Mouse (Mus musculus) layer of hippocampus, postnatal 14 days (tissue): ENCODE measurements around the gene Plk1. TPM values are rescaled to one million over a fixed set of nuclear protein-coding genes. Genes with fewer than 3 reads are reported as not detected.

ENCODE experiments used
- DNase-seq, 2 experiments: peaks; one replicate each; pipeline ENCODE4 v3.0.0; 2021 to 2022; ENCODE audit warnings: low spot score in 2 of 2, mixed read lengths in 1 of 2
- total RNA-seq, 2 experiments: library from RNA; stranded (reverse); gene quantifications; 2 replicates each; pipeline ENCODE4 v1.2.3; 2021

The Plk1 gene
- total RNA-seq, 2 experiments from 2014 or later: 2.3 to 2.8 TPM

- no peak for DNase-seq
Observed at GRCm38 (mm10) chr7:122191097-122191496, 31.9 kb downstream of the Plk1 start.

DNA sequence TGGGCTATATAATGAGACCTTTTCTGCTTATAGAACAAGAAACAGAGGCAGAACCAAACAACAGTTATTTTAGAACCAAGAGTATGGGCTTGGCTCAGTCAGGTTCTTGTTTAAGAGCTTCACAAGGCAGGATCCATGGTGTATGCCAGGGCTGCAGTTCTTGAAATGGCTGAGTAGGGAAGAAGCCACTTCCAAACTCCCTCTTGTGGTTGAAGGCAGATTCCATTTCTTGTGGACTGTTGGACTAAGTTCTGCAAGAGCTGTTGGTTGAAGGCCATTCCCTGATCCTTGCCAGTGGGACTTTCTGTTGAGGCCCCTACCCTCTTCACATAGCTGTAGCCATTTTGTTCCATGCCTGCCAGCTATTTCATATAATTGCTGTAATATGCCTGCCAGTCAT is 34.7 kb downstream of the Plk1 start:
- DNase-seq: no peak

GRCm38 (mm10) chr7:122196771-122197170 is 37.5 kb downstream of the Plk1 start:
- DNase-seq: no peak

DNA sequence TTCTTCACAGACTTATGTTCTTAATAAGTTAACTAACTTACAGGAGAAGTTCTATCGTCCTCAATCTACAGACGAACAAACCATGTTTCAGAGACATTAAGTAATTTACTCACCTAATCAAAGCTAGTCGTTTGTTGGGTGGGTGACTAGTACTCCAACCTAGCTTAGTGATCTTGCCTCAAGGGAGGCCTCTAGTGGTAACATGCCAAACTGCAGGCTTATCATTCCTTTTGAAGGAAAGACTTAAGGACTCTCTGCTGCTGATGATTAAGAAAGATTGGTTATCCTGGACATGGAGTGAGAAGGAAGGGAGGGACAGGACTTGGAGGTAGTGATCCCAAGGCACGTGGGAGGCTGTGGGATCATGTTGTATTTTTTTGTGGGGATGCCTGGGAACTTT is 38.1 kb downstream of the Plk1 start:
- DNase-seq: peak in 1 of 2 experiments; percentile 55

GRCm38 (mm10) chr7:122199296-122199695 is 40.1 kb downstream of the Plk1 start:
- DNase-seq: peak in 1 of 2 experiments; percentile 65

GRCm38 (mm10) chr7:122203936-122204335 is 44.7 kb downstream of the Plk1 start:
- no peak for DNase-seq

- no peak for DNase-seq
Observed at GRCm38 (mm10) chr7:122206121-122206520, 46.9 kb downstream of the Plk1 start.

DNA sequence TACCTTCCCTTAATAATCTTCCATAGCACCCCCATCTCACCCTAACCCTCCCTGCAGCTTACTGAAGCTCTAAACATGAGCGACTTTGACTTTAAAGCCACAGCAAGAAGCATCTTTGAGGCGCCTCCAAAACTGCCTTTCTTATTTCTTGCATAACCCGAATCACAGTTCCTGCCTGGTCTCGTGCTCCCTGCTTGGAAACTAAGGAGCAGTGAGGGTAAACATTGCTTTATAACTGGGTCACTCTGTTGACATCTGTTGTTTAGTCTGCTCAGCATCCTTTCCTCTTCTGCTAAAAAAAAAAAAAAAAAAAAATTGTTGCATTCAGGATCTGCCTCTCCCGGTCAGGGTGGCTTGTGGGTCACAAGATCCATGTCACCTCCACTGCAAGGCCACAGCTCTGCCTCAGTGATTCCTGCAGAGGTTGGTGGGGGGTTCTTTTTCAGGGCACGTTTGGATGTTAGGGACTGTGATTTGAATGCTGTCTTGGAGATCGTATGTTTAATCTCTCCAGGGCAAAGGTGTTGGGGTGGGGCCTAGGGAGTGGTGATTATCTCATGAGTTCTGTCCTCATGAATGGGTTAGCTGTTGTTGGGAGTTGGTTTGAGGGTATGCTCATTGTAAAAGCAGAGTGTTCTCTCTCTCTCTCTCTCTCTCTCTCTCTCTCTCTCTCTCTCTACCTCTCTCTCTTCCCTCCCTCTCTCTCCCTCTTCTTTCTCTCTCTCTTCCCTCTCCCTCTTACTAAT is 49.2 kb downstream of the Plk1 start:
- no peak for DNase-seq

DNA sequence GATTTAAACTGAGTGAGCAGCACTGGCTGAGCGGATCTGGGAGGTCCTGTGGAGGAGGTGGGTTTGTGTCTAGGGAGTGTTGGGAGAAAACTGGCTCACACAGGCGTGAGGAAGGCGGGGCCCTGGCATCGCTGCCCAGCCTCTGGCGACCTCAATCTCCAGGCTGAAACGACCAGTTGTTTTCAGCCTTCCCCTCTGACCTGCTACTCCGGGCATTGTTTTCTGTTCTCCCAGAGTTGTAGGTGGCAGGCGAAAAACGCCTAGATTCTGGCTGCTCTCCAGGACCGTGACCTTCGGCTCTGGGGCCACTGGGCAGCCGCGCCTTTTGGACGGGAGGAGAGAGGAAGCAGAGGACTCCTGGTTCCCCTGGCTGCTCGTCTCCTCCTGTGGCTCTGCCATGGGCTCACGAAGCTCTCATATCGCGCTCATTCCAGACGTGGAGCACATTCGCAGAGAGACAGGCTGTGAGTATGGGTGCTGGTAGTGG is 60.1 kb downstream of the Plk1 start, which contains the start of gene Chp2:
Gene Chp2 (plus strand): TSS at position 182 of the 487 bp plus-strand sequence.
- no peak for DNase-seq

Other genes starting within 250 kb of the Plk1 start
- 10 to 100 TPM; 32.7 to 33.9 TPM for gene Cog7, start 177.7 kb upstream of the Plk1 start, total RNA-seq
- gene Gga2, start 138.2 kb upstream of the Plk1 start, total RNA-seq: 10 to 100 TPM; 29.2 to 29.7 TPM
- gene Ubfd1, start 92.3 kb upstream of the Plk1 start, total RNA-seq: 10 to 100 TPM; 64.2 to 65.1 TPM
- gene Ears2, start 92.2 kb upstream of the Plk1 start, total RNA-seq: 1 to 10 TPM; 7.7 to 9.5 TPM
- 100 to 1,000 TPM; 308 TPM for gene Ndufab1, start 57.6 kb upstream of the Plk1 start, total RNA-seq
- gene Palb2, start 26.5 kb upstream of the Plk1 start, total RNA-seq: 1 to 10 TPM; 1.7 to 2.3 TPM
- gene Dctn5, start 26.4 kb upstream of the Plk1 start, total RNA-seq: 100 to 1,000 TPM; 101 to 110 TPM
- gene Ern2, start 26.8 kb downstream of the Plk1 start, total RNA-seq: 1 to 10 TPM in 1 of 2 experiments, under 1 TPM in 1; 0.65 to 1.0 TPM
- gene Chp2, start 60.1 kb downstream of the Plk1 start, total RNA-seq: 1 to 10 TPM; 2.4 to 2.7 TPM
- 100 to 1,000 TPM; 701 to 769 TPM for gene Prkcb, start 129.3 kb downstream of the Plk1 start, total RNA-seq